Mouse (Mus musculus): ENCODE data around the gene Foxred1.

DNA sequence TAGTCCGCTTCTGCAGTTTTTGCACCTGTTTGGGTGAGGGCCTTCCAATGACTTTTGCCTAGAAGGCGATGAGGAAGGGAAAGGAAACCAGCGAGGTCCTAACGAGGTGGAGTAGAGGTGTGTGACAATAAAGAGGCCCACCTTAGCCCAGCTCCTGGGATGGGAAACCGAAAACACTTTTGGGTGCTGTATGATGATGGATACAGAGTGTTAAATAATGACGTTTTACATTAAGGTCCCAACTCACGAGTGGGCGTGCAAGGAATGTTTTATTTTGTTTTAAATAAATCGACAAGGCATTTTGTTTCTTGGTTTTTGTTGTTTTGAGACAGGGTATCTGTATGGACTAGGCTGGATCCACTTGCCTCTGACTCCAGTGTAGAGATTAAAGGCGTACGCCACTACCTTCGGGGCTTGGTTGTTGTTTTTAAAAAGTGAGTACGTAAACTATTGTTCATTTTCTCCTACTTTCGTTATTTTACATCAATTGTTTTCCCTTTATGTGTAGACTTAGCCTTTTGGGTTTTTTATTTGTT lies 34.7 kb downstream of the Foxred1 start:
- TF ChIP-seq CTCF (conservative IDR thresholded peaks at IDR 0.05; ENCODE audit: insufficient read depth, insufficient read length, low read depth, low read length) = no peak
- TF ChIP-seq POLR2A (IDR thresholded peaks at IDR 0.05; ENCODE audit: low read depth, low read length) = no peak

Measured in kidney, adult 2 months (tissue).